Mouse (Mus musculus): ENCODE results near the gene Ccdc24.
A peak's percentile ranks its signal among the peaks of the same experiment; 100 is the strongest.

Ccdc24 gene

GRCm38 (mm10) chr4:117830124-117830551 lies 42.2 kb downstream of the Ccdc24 start:
- DNase-seq (ENCODE audit: low spot score): no peak

- DNase-seq (ENCODE audit: low spot score): peak; percentile 83
Measured at GRCm38 (mm10) chr4:117829260-117830123, 42.9 kb downstream of the Ccdc24 start.

- DNase-seq (ENCODE audit: low spot score): no peak
Measured at GRCm38 (mm10) chr4:117828572-117829145, 43.7 kb downstream of the Ccdc24 start.

- DNase-seq (ENCODE audit: low spot score): no peak
Measured at GRCm38 (mm10) chr4:117818032-117818431, 54.3 kb downstream of the Ccdc24 start.

- DNase-seq (ENCODE audit: low spot score): no peak
Measured at GRCm38 (mm10) chr4:117816776-117817175, 55.6 kb downstream of the Ccdc24 start.

All from retina, embryonic 14.5 days (tissue).